Mouse (Mus musculus) ES-Bruce4 (cell line): ENCODE measurements around the gene Bcl2l1. TPM values are rescaled to one million over a fixed set of nuclear protein-coding genes. Genes with fewer than 3 reads are reported as not detected.

Source experiments
- H3K27ac ChIP-seq: 2 replicates; pipeline ENCODE4 v1.5.1; 2012; ENCODE audit warnings: low read length, inconsistent platforms; ENCODE audit not compliant: insufficient read depth
- H3K27me3 ChIP-seq: 2 replicates; pipeline ENCODE4 v1.6.1; 2012; ENCODE audit warnings: mild to moderate bottlenecking, low read length, inconsistent platforms; ENCODE audit not compliant: control insufficient read depth, poor library complexity, insufficient read depth, severe bottlenecking
- H3K36me3 ChIP-seq: 2 replicates; pipeline ENCODE4 v1.6.1; 2012; ENCODE audit warnings: inconsistent platforms, mild to moderate bottlenecking, low read length, moderate library complexity; ENCODE audit not compliant: control insufficient read depth, poor library complexity, insufficient read depth, severe bottlenecking
- H3K4me1 ChIP-seq: one replicate; pipeline ENCODE4 v1.8.1; 2011; ENCODE audit warnings: low read length; ENCODE audit not compliant: control insufficient read depth, insufficient read depth
- H3K4me3 ChIP-seq: 2 replicates; pipeline ENCODE4 v1.5.1; 2011; ENCODE audit warnings: low read depth, mild to moderate bottlenecking, low read length
- H3K9ac ChIP-seq: 2 replicates; pipeline ENCODE4 v1.6.1; 2012; ENCODE audit warnings: low read depth, mild to moderate bottlenecking, inconsistent platforms; ENCODE audit not compliant: poor library complexity, severe bottlenecking
- H3K9me3 ChIP-seq: replicated peaks from 2 replicates; pipeline ENCODE4 v1.6.1; 2012; ENCODE audit warnings: mild to moderate bottlenecking, low read length, inconsistent platforms; ENCODE audit not compliant: control insufficient read depth, poor library complexity, insufficient read depth, severe bottlenecking
- CTCF ChIP-seq: IDR thresholded peaks from one replicate; pipeline ENCODE4 v1.8.1; 2011; ENCODE audit warnings: low read depth, low read length
- EP300 ChIP-seq: IDR thresholded peaks from 2 replicates; pipeline ENCODE4 v1.6.1; 2011; ENCODE audit warnings: low read depth, low read length; ENCODE audit not compliant: insufficient read depth
- POLR2A ChIP-seq: IDR thresholded peaks from one replicate; pipeline ENCODE4 v1.8.1; 2011; ENCODE audit warnings: low read length; ENCODE audit not compliant: insufficient read depth
- polyA plus RNA-seq: library from polyadenylated mRNA; stranded (reverse); fragments of >200 nt; gene quantifications from 2 replicates; pipeline ENCODE4 v1.2.4, GENCODE M21; 2011; ENCODE audit warnings: low read depth; ENCODE audit not compliant: missing spikeins, insufficient read depth, insufficient read length

Bcl2l1 gene
- polyA plus RNA-seq, 1 experiment = 108 TPM

GRCm38 (mm10) chr2:152789591-152789999, 41.9 kb downstream of the Bcl2l1 start:
- H3K27ac ChIP-seq = no peak overlapping the region
- no peak overlapping the region for H3K9ac ChIP-seq
- H3K4me3 ChIP-seq = no peak overlapping the region
- H3K36me3 ChIP-seq = no peaks in the 10 kb centered on the region
- TF ChIP-seq POLR2A (no peak), CTCF (no peak), EP300 (no peak)
- H3K27me3 ChIP-seq = no peaks in the 10 kb centered on the region
- H3K4me1 ChIP-seq = peaks cover 4% of the 10 kb centered on the region
- 0 out of 2 replicates have a peak, but pooled peaks cover 7% of the 10 kb centered on the region for H3K9me3 ChIP-seq

DNA sequence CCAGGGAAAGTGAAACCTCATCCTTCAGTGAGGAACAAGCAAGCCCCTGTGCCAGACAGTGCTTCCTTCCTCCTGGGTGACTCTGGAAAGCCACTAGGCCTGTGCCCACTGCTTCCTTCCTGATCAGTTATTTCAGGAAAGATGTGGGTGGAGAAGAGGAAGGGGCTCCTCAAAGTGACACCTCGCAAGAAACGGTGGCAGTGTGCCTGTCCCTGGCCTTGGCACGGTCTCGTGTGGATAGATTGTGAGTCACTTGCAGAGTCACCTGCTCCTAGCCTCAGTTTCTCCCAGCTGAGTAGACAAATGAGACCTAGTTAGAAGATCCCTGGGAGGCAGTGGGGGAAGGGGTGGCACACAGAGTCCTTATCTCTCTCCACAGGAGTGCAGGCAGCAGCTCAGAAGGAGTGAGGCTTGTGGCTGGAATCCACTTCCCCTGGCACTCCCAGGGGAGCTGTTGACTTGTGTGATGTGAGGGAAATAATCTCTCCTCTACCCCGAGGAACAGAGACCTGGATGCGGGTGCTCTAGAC, 42.6 kb downstream of the Bcl2l1 start:
- no peak overlapping the region for H3K4me3 ChIP-seq
- no peak for TF ChIP-seq CTCF
- TF ChIP-seq EP300 = no peak
- no peak for TF ChIP-seq POLR2A
- no peaks in the 10 kb centered on the region for H3K27me3 ChIP-seq
- no peaks in the 10 kb centered on the region for H3K36me3 ChIP-seq
- peaks cover 2% of the 10 kb centered on the region for H3K4me1 ChIP-seq
- no peak overlapping the region for H3K9ac ChIP-seq
- H3K27ac ChIP-seq = no peak overlapping the region
- 0 out of 2 replicates have a peak, but pooled peaks cover 7% of the 10 kb centered on the region for H3K9me3 ChIP-seq

GRCm38 (mm10) chr2:152787543-152787942, 44.0 kb downstream of the Bcl2l1 start:
- no peak for TF ChIP-seq POLR2A
- TF ChIP-seq CTCF = no peak
- no peak for TF ChIP-seq EP300
- no peak overlapping the region for H3K4me3 ChIP-seq
- no peaks in the 10 kb centered on the region for H3K36me3 ChIP-seq
- H3K9me3 ChIP-seq = 0 out of 2 replicates have a peak, but pooled peaks cover 7% of the 10 kb centered on the region
- H3K27ac ChIP-seq = no peak overlapping the region
- H3K27me3 ChIP-seq = no peaks in the 10 kb centered on the region
- no peak overlapping the region for H3K9ac ChIP-seq
- no peaks in the 10 kb centered on the region for H3K4me1 ChIP-seq

GRCm38 (mm10) chr2:152787136-152787535, 44.4 kb downstream of the Bcl2l1 start:
- Histone ChIP-seq H3K4me3 (no peak overlapping the region), H3K9ac (no peak overlapping the region), H3K27me3 (no peaks in the 10 kb centered on the region), H3K9me3 (0 out of 2 replicates have a peak, but pooled peaks cover 7% of the 10 kb centered on the region), H3K27ac (no peak overlapping the region), H3K4me1 (no peaks in the 10 kb centered on the region), H3K36me3 (no peaks in the 10 kb centered on the region)
- TF ChIP-seq POLR2A (no peak), CTCF (no peak), EP300 (no peak)

- H3K9me3 ChIP-seq = 0 out of 2 replicates have a peak, but pooled peaks cover 7% of the 10 kb centered on the region
- TF ChIP-seq CTCF (no peak), EP300 (no peak), POLR2A (no peak)
- no peaks in the 10 kb centered on the region for H3K4me1 ChIP-seq
- H3K27ac ChIP-seq = no peak overlapping the region
- no peak overlapping the region for H3K4me3 ChIP-seq
- no peaks in the 10 kb centered on the region for H3K27me3 ChIP-seq
- no peak overlapping the region for H3K9ac ChIP-seq
- H3K36me3 ChIP-seq = no peaks in the 10 kb centered on the region
These were observed 45.8 kb downstream of the Bcl2l1 start for GRCm38 (mm10) chr2:152785446-152786350.

- no peaks in the 10 kb centered on the region for H3K4me1 ChIP-seq
- TF ChIP-seq CTCF (no peak), POLR2A (no peak), EP300 (no peak)
- no peak overlapping the region for H3K9ac ChIP-seq
- H3K27me3 ChIP-seq = no peaks in the 10 kb centered on the region
- H3K9me3 ChIP-seq = 0 out of 2 replicates have a peak, but pooled peaks cover 4% of the 10 kb centered on the region
- no peak overlapping the region for H3K4me3 ChIP-seq
- peaks cover 4% of the 10 kb centered on the region for H3K36me3 ChIP-seq
- H3K27ac ChIP-seq = no peak overlapping the region
These were observed 46.9 kb downstream of the Bcl2l1 start for GRCm38 (mm10) chr2:152784640-152785039.
